Mouse (Mus musculus) brain, embryonic 14.5 days (tissue): ENCODE measurements at regions not wholly inside any gene's neighbourhood (a gene's known extent, or its start where the extent isn't known, plus 50 kb on each side); places are given as distances from the start of the nearest gene placed in this dataset.

Source experiments
- CTCF ChIP-seq: fragments of 200-500 bp; IDR thresholded peaks from 2 replicates; pipeline ENCODE4 v1.5.1; 2012; ENCODE audit warnings: inconsistent platforms, mild to moderate bottlenecking, moderate library complexity, borderline replicate concordance; ENCODE audit not compliant: insufficient read depth, insufficient read length; ENCODE audit errors: extremely low read depth
- POLR2A ChIP-seq: fragments of 200-500 bp; IDR thresholded peaks from 2 replicates; pipeline ENCODE4 v1.6.1; 2012; ENCODE audit warnings: mild to moderate bottlenecking, inconsistent platforms, borderline replicate concordance; ENCODE audit not compliant: poor library complexity, insufficient read depth, insufficient read length, severe bottlenecking; ENCODE audit errors: extremely low read depth

DNA sequence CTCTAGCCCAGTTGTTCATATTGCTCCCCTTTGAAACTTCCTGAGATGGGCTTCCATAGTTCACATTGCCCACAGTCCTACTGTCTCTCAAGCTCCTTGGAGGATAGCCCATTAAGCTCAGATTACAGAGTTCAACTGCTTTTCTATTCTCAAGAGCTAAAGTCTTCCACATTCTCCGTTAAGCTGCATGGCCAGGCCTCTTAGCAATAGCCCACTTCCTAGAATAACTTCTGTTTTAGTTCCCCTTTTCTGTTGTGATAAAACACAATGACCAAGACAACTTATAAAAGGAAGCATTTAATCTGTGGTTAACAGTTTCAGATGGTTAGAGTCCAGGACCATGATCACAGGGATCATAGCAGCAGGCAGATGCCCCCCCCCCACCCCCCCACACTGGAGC lies 185.5 kb downstream of the Rnf152 start:
- TF ChIP-seq CTCF (no peak), POLR2A (no peak)
